Mouse (Mus musculus): Measurements from ENCODE around the gene Otop1.

- no peak for TF ChIP-seq CTCF (IDR thresholded peaks at IDR 0.05; ENCODE audit: borderline replicate concordance, insufficient read depth, low read length)
- no peak for TF ChIP-seq POLR2A (IDR thresholded peaks at IDR 0.05; ENCODE audit: low read depth, low read length)
Measured at GRCm38 (mm10) chr5:38259455-38260106, 16.2 kb upstream of the Otop1 start.
